Mouse (Mus musculus) stomach, postnatal 0 days (tissue): ENCODE results near the gene Cntn5.

ENCODE experiments used
- CTCF ChIP-seq: IDR thresholded peaks from 2 replicates; pipeline ENCODE4 v1.5.1; 2016; ENCODE audit warnings: antibody characterized with exemption, low read depth, mild to moderate bottlenecking, moderate library complexity
- EP300 ChIP-seq: optimal IDR thresholded peaks from 2 replicates; pipeline ENCODE3; 2016; ENCODE audit warnings: antibody characterized with exemption

DNA sequence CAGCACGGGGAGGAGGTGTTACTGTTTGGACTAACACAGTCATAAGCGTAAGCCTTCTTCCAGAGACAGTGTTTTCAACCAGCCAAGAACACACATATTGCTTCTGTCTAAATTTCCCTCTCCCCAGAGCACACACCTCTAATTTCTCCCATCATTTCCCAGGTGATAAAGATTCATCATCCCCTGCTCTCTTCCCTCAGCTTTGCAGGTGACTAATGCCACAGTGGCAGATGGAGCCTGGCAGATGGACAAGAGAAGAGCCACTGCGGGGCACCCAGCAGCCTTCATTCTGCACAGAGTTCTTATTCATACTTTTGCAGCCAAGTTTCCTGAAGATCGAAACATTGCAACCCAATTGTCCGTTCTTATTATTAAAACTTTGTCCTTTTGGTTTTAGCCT is 286.5 kb downstream of the Cntn5 start:
- TF ChIP-seq EP300: no peak
- TF ChIP-seq CTCF: no peak
